In genomic region chr5:36118061-36118460, GRCm38 (mm10) we compare ENCODE assay signal across 20 mouse cellular contexts.
A peak's percentile ranks its signal among the peaks of the same experiment; 100 is the strongest.
DNase-seq lines count a peak whose midpoint lies in the region; ATAC-seq lines count a peak whose summit lies in the region.
"Had no signal": no experiment of that assay in that cellular context is flagged by ENCODE, and none has a peak within 500 bp of the region (broad histone marks: within the 10 kb centered on the region; RNA-seq: fewer than 3 reads in every experiment).

No protein-coding gene starts in this region.

- H3K4me3 ChIP-seq in embryonic facial prominence, embryonic 14.5 days (ENCODE audit: low read depth, low read length), result no peak overlapping the region
- no peak overlapping the region for H3K4me3 ChIP-seq in hindbrain, embryonic 11.5 days (ENCODE audit: low read depth, low read length)
- no peak overlapping the region for H3K4me3 ChIP-seq in midbrain, embryonic 11.5 days (ENCODE audit: low read depth, low read length)
- H3K4me3 ChIP-seq in neural tube, embryonic 13.5 days, result no peak overlapping the region
- H3K4me3 ChIP-seq: embryonic facial prominence, embryonic 15.5 days; intestine, embryonic 15.5 days; limb, embryonic 13.5 days; liver, embryonic 13.5 days had no signal

- H3K27me3 ChIP-seq in embryonic facial prominence, embryonic 14.5 days (replicated peaks; ENCODE audit: control insufficient read depth, insufficient read depth, low read length), result no peaks in the 10 kb centered on the region
- H3K27me3 ChIP-seq in hindbrain, embryonic 11.5 days (ENCODE audit: control insufficient read depth, insufficient read depth, low read length), result no peaks in the 10 kb centered on the region
- no peaks in the 10 kb centered on the region for H3K27me3 ChIP-seq in midbrain, embryonic 11.5 days (ENCODE audit: control insufficient read depth, insufficient read depth, low read length)
- H3K27me3 ChIP-seq in neural tube, embryonic 13.5 days, result no peaks in the 10 kb centered on the region
- H3K27me3 ChIP-seq: embryonic facial prominence, embryonic 15.5 days; intestine, embryonic 15.5 days; limb, embryonic 13.5 days; liver, embryonic 13.5 days had no signal

- no peaks in the 10 kb centered on the region for H3K9me3 ChIP-seq in embryonic facial prominence, embryonic 14.5 days (ENCODE audit: control insufficient read depth, low read length)
- H3K9me3 ChIP-seq in hindbrain, embryonic 11.5 days (ENCODE audit: control insufficient read depth, low read length), result no peaks in the 10 kb centered on the region
- no peaks in the 10 kb centered on the region for H3K9me3 ChIP-seq in midbrain, embryonic 11.5 days (ENCODE audit: control insufficient read depth, low read length)
- H3K9me3 ChIP-seq in neural tube, embryonic 13.5 days, result no peaks in the 10 kb centered on the region
- H3K9me3 ChIP-seq: embryonic facial prominence, embryonic 15.5 days; intestine, embryonic 15.5 days; limb, embryonic 13.5 days; liver, embryonic 13.5 days had no signal

- no peak for DNase-seq in embryonic facial prominence, embryonic 14.5 days (ENCODE audit: low spot score)
- peak; percentile 44 for DNase-seq in hindbrain, embryonic 11.5 days (ENCODE audit: low spot score)
- no peak for DNase-seq in midbrain, embryonic 11.5 days (ENCODE audit: low spot score, missing footprints)
- DNase-seq in heart, adult 9 months (ENCODE audit: low spot score in 2 of 2), result no peak
- DNase-seq in heart, adult 18-20 months, result no peak
- DNase-seq in lung, postnatal 14 days, result no peak
- DNase-seq: adrenal gland, adult 2 months; cerebellum, adult 8-10 months; heart, postnatal 36 days; kidney, adult 9 months; kidney, postnatal 25 days; liver, embryonic 13.5 days; lung, embryonic 14.5 days; lung, postnatal 4 days; right cerebral cortex, postnatal 14 days; thymus, adult 2 months had no signal

- 62% methylated on average over 5 of the region's 5 CpGs for WGBS in embryonic facial prominence, embryonic 14.5 days
- 37% methylated on average over 5 of the region's 5 CpGs for WGBS in hindbrain, embryonic 11.5 days
- 57% methylated on average over 5 of the region's 5 CpGs for WGBS in midbrain, embryonic 11.5 days
- 28% methylated on average over 5 of the region's 5 CpGs for WGBS in neural tube, embryonic 13.5 days

- ATAC-seq in embryonic facial prominence, embryonic 14.5 days (ENCODE audit: low read depth), result 0 out of 2 replicates have a peak, but pooled peaks have one; percentile 27
- peak; percentile 71 for ATAC-seq in hindbrain, embryonic 11.5 days (ENCODE audit: low FRiP score)
- ATAC-seq in midbrain, embryonic 11.5 days (ENCODE audit: low FRiP score), result peak; percentile 59
- peak; percentile 49; the same call in 1 of the 2 replicates for ATAC-seq in neural tube, embryonic 13.5 days (ENCODE audit: low read depth)
- ATAC-seq: intestine, embryonic 15.5 days had no signal

- H3K27ac ChIP-seq in embryonic facial prominence, embryonic 14.5 days (replicated peaks; ENCODE audit: low read depth, low read length), result no peak overlapping the region
- H3K27ac ChIP-seq in hindbrain, embryonic 11.5 days (ENCODE audit: low read depth, low read length), result peak overlapping the region; percentile 51
- no peak overlapping the region for H3K27ac ChIP-seq in midbrain, embryonic 11.5 days (ENCODE audit: low read depth, low read length)
- H3K27ac ChIP-seq in neural tube, embryonic 13.5 days (replicated peaks), result peak overlapping the region; percentile 49
- H3K27ac ChIP-seq: embryonic facial prominence, embryonic 15.5 days; intestine, embryonic 15.5 days; limb, embryonic 13.5 days; liver, embryonic 13.5 days had no signal

- no peaks in the 10 kb centered on the region for H3K4me1 ChIP-seq in embryonic facial prominence, embryonic 14.5 days (ENCODE audit: control insufficient read depth, insufficient read depth, low read length)
- peaks cover 17% of the 10 kb centered on the region for H3K4me1 ChIP-seq in hindbrain, embryonic 11.5 days (replicated peaks; ENCODE audit: control insufficient read depth, insufficient read depth, low read length)
- H3K4me1 ChIP-seq in midbrain, embryonic 11.5 days (ENCODE audit: control insufficient read depth, insufficient read depth, low read length), result peaks cover 28% of the 10 kb centered on the region
- H3K4me1 ChIP-seq in neural tube, embryonic 13.5 days (replicated peaks), result peaks cover 55% of the 10 kb centered on the region

- H3K36me3 ChIP-seq in embryonic facial prominence, embryonic 14.5 days (ENCODE audit: control insufficient read depth, insufficient read depth, low read length), result no peaks in the 10 kb centered on the region
- no peaks in the 10 kb centered on the region for H3K36me3 ChIP-seq in hindbrain, embryonic 11.5 days (ENCODE audit: control insufficient read depth, insufficient read depth, low read length)
- no peaks in the 10 kb centered on the region for H3K36me3 ChIP-seq in midbrain, embryonic 11.5 days (ENCODE audit: control insufficient read depth, insufficient read depth, low read length)
- no peaks in the 10 kb centered on the region for H3K36me3 ChIP-seq in neural tube, embryonic 13.5 days
- H3K36me3 ChIP-seq: embryonic facial prominence, embryonic 15.5 days; intestine, embryonic 15.5 days; limb, embryonic 13.5 days; liver, embryonic 13.5 days had no signal

- H3K4me2 ChIP-seq in embryonic facial prominence, embryonic 14.5 days (ENCODE audit: low read depth, low read length), result no peak overlapping the region
- H3K4me2 ChIP-seq in hindbrain, embryonic 11.5 days (replicated peaks; ENCODE audit: low read depth, low read length), result no peak overlapping the region
- H3K4me2 ChIP-seq in midbrain, embryonic 11.5 days, result no peak overlapping the region
- H3K4me2 ChIP-seq in neural tube, embryonic 13.5 days, result no peak overlapping the region
- H3K4me2 ChIP-seq: embryonic facial prominence, embryonic 15.5 days; intestine, embryonic 15.5 days; limb, embryonic 13.5 days; liver, embryonic 13.5 days; lung, embryonic 14.5 days had no signal

- H3K9ac ChIP-seq in embryonic facial prominence, embryonic 14.5 days (ENCODE audit: low read depth, low read length), result no peak overlapping the region
- H3K9ac ChIP-seq in hindbrain, embryonic 11.5 days (ENCODE audit: low read depth, low read length), result no peak overlapping the region
- no peak overlapping the region for H3K9ac ChIP-seq in midbrain, embryonic 11.5 days (ENCODE audit: low read length)
- no peak overlapping the region for H3K9ac ChIP-seq in neural tube, embryonic 13.5 days
- H3K9ac ChIP-seq: embryonic facial prominence, embryonic 15.5 days; intestine, embryonic 15.5 days; limb, embryonic 13.5 days; liver, embryonic 13.5 days; lung, embryonic 14.5 days had no signal

Comparison
In these comparisons a context has a peak if more than half of its experiments do, and no peak if none do; other contexts are left out.
1. H3K27ac ChIP-seq: peak in hindbrain, embryonic 11.5 days (single experiment) and neural tube, embryonic 13.5 days (single experiment); none in embryonic facial prominence, embryonic 14.5 days (single experiment) and midbrain, embryonic 11.5 days (single experiment).
2. Peak in every context shown above with its lines, with median percentiles within 50 percentile points of each other: ATAC-seq.